Mouse (Mus musculus) limb, embryonic 12.5 days (tissue): ENCODE measurements around the gene Fam78a. TPM values are rescaled to one million over a fixed set of nuclear protein-coding genes. Genes with fewer than 3 reads are reported as not detected.

ENCODE experiments used
- ATAC-seq: fragments of 200-750 bp; cut with Nextera tagmentation; 2 replicates; pipeline ENCODE4 v1.8.0; 2017; ENCODE audit warnings: low read depth, moderate TSS enrichment; ENCODE audit not compliant: insufficient number of reproducible peaks, insufficient read depth, low FRiP score, low TSS enrichment
- H3K27ac ChIP-seq: fragments of 300-500 bp; sonication (generic); 2 replicates; pipeline ENCODE4 v1.5.1; 2016; ENCODE audit warnings: mild to moderate bottlenecking, moderate library complexity
- H3K27me3 ChIP-seq: fragments of 300-500 bp; sonication (generic); 2 replicates; pipeline ENCODE4 v1.6.1; 2016; ENCODE audit warnings: mild to moderate bottlenecking, moderate library complexity
- H3K36me3 ChIP-seq: fragments of 300-500 bp; sonication (generic); 2 replicates; pipeline ENCODE4 v1.6.1; 2016; ENCODE audit warnings: mild to moderate bottlenecking, moderate library complexity
- H3K4me1 ChIP-seq: fragments of 300-500 bp; sonication (generic); replicated peaks from 2 replicates; pipeline ENCODE4 v1.6.1; 2016
- H3K4me2 ChIP-seq: fragments of 300-500 bp; sonication (generic); 2 replicates; pipeline ENCODE4 v1.6.1; 2016; ENCODE audit warnings: mild to moderate bottlenecking, moderate library complexity
- H3K4me3 ChIP-seq: fragments of 300-500 bp; sonication (generic); replicated peaks from 2 replicates; pipeline ENCODE4 v1.5.1; 2016; ENCODE audit warnings: mild to moderate bottlenecking
- H3K9ac ChIP-seq: fragments of 300-500 bp; sonication (generic); replicated peaks from 2 replicates; pipeline ENCODE4 v1.6.1; 2016; ENCODE audit warnings: mild to moderate bottlenecking, moderate library complexity
- H3K9me3 ChIP-seq: fragments of 300-500 bp; sonication (generic); 2 replicates; pipeline ENCODE4 v1.6.1; 2016; ENCODE audit warnings: mild to moderate bottlenecking, moderate library complexity
- WGBS: fragments of 180-500 bp; shearing (Covaris S2); methylation state at CpG from one replicate; pipeline ENCODE4 v1.1.7; 2016; 5-methylcytosine and 5-hydroxymethylcytosine counted together
- polyA plus RNA-seq: library from polyadenylated mRNA; unstranded; fragments of >200 nt; fragmentation: Nextera tagmentation; extraction: Ambion mirVana; gene quantifications from 2 replicates; pipeline ENCODE4 v1.2.1, GENCODE M21; 2016

The Fam78a gene
- polyA plus RNA-seq, 1 experiment from 2014 or later, result 4.0 TPM

DNA sequence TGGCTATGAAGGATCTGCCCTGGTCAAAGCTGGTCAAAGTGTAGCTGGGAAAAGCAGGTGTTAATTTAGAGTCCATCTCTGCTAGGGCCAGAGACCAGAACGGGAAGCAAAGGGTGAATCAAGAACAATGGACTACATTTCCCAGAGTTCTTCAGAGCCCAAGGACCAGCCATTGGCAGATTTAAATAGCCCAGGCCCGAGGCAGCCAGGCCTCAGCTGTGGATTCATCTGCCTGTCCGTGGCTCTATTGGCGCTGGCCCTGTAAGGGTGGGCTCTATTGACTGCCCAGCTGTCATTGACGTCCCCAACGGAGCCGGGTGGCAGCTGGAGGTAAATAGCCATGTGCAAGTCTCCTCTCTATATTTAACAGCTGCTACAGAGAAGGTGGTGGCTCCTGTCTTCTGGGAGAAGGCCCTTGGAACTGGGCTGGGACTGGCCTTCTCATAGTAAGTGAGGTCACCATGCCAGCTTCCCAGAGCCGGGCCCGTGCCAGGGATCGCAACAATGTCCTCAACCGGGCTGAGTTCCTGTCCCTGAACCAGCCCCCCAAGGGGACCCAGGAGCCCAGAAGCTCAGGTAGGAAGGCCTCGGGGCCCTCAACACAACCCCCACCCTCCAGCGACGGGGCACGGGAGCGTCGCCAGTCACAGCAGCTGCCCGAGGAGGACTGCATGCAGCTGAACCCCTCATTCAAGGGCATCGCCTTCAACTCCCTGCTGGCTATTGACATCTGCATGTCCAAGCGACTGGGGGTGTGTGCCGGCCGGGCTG lies 10.9 kb upstream of the Fam78a start, which contains the start of gene Plpp7:
Gene Plpp7 (plus strand): TSS at position 178 of the 771 bp plus-strand sequence.
- peak; percentile 78 for ATAC-seq
- H3K9me3 ChIP-seq, result no peaks in the 10 kb centered on the region; the same call in 1 of the 2 replicates
- H3K27ac ChIP-seq, result no peak within 1 kb of the TSS
- peak within 1 kb of the TSS; percentile 51 for H3K9ac ChIP-seq
- H3K4me3 ChIP-seq, result peak within 1 kb of the TSS; percentile 35
- WGBS, result 60% methylated on average over 22 of the region's 22 CpGs
- H3K4me2 ChIP-seq, result peak within 1 kb of the TSS; percentile 54
- H3K4me1 ChIP-seq, result peaks cover 9% of the 10 kb centered on the region
- no peaks in the 10 kb centered on the region; the same call in 1 of the 2 replicates for H3K27me3 ChIP-seq
- no peaks in the 10 kb centered on the region for H3K36me3 ChIP-seq

DNA sequence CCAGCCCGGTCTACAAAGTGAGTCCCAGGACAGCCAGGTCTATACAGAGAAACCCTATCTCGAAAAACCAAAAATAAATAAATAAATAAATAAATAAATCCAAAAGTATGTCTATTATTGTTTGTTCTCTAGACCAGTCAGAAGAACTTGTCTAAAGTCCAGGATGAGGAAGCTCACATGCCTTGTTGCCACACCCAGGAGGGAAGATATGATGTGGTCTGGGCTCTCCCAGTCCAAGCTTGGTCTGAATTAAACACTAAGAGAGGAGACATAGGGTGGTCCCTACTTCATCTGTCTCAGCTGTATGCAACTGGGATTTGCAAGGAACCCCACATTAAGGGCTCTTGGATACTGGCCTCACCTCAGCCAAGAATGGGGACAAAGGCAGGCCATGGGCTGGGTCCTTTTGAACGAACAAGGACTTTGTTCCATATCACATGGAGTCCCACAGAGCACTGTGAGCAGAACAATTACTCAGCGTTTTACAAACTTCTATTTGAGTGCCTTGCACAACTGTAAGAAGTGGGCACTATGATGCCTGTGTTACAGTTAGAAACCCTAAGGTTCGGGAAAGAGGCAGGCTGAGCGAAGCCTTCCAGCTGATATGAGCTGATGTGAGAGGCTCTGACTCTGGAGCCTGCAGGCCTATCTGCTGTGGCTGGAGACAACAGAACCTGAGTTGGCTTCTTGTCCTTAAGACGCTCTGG lies 9.5 kb upstream of the Fam78a start:
- no peak overlapping the region for H3K4me2 ChIP-seq
- 86% methylated on average over 7 of the region's 7 CpGs for WGBS
- no peak overlapping the region for H3K4me3 ChIP-seq
- no peak overlapping the region for H3K9ac ChIP-seq
- ATAC-seq, result no peak
- H3K9me3 ChIP-seq, result no peaks in the 10 kb centered on the region; the same call in 1 of the 2 replicates
- H3K4me1 ChIP-seq, result peaks cover 12% of the 10 kb centered on the region
- H3K27me3 ChIP-seq, result peaks cover 6% of the 10 kb centered on the region
- no peaks in the 10 kb centered on the region for H3K36me3 ChIP-seq
- H3K27ac ChIP-seq, result no peak overlapping the region

DNA sequence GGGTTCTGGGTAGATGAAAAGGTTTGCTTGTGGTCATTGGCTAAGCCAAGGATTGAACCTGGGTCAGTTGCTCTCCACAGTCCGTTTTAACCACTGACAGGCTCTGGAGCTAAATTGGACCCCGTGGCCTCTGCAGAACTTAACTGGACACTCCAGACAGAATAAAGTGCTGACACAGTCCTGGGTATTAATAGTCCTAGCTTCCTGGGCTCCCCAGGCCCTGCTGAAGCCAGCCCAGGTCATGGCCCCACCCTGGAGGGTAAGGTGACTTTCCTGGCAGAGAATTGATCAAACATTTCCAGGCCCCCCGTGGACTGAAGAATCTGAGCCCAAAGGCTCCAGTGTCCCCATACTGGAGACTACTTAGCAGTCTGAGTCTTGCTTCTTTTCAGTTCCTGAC lies 7.3 kb upstream of the Fam78a start:
- Histone ChIP-seq H3K4me1 (peaks cover 24% of the 10 kb centered on the region), H3K27me3 (peaks cover 26% of the 10 kb centered on the region), H3K9ac (no peak overlapping the region), H3K4me2 (no peak overlapping the region), H3K4me3 (no peak overlapping the region), H3K9me3 (no peaks in the 10 kb centered on the region; the same call in 1 of the 2 replicates), H3K27ac (no peak overlapping the region), H3K36me3 (no peaks in the 10 kb centered on the region)
- 75% methylated on average over 3 of the region's 3 CpGs for WGBS
- ATAC-seq, result no peak

DNA sequence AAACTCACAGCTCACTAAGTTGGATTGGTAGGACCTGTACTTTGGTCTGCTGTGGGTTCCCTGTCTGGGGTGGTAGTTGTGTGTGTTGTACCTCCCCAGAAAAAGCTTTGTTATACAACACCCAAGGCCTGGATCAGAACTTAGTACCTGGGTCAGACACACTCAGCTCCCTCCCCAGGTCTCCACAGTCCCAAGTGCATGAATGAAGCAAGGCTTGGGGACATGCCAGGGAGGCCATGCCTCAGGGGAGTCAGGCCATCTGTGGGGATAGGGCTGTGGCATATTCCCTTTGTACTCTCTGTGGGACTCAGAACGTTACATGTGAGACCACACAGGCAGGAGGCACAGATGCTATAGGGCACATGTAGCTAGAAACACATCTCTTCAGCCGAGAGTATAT lies 5.5 kb upstream of the Fam78a start:
- Histone ChIP-seq H3K9me3 (no peaks in the 10 kb centered on the region; the same call in 1 of the 2 replicates), H3K9ac (no peak overlapping the region), H3K4me2 (no peak overlapping the region), H3K4me1 (peaks cover 14% of the 10 kb centered on the region), H3K36me3 (no peaks in the 10 kb centered on the region), H3K27me3 (peaks cover 44% of the 10 kb centered on the region), H3K27ac (no peak overlapping the region), H3K4me3 (no peak overlapping the region)
- WGBS, result 69% methylated on average over 2 of the region's 2 CpGs
- no peak for ATAC-seq

DNA sequence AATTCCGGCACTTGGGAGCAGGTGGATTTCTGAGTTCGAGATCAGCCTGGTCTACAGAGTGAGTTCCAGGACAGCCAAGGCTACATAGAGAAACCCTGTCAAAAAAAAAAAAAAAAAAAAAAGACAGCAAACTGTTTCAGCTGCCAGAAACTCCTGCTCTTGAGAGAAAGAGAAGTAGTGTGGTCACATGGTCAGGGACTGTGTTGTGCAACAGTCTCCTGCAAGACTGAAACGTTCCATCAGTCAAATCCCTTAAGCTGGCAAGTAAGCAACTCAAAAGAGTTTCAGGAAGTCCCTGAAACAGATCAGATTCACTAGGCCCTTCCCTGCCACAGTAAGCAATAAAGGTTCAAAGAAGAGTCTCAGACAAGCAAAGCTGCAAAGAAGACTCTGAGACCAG lies 4.9 kb upstream of the Fam78a start:
- peaks cover 14% of the 10 kb centered on the region for H3K4me1 ChIP-seq
- no peak overlapping the region for H3K27ac ChIP-seq
- H3K9me3 ChIP-seq, result no peaks in the 10 kb centered on the region; the same call in 1 of the 2 replicates
- H3K36me3 ChIP-seq, result no peaks in the 10 kb centered on the region
- no peak overlapping the region for H3K4me2 ChIP-seq
- no peak for ATAC-seq
- no peak overlapping the region for H3K4me3 ChIP-seq
- no peak overlapping the region for H3K9ac ChIP-seq
- H3K27me3 ChIP-seq, result peaks cover 49% of the 10 kb centered on the region
- WGBS, result 76% methylated on average over 3 of the region's 3 CpGs

DNA sequence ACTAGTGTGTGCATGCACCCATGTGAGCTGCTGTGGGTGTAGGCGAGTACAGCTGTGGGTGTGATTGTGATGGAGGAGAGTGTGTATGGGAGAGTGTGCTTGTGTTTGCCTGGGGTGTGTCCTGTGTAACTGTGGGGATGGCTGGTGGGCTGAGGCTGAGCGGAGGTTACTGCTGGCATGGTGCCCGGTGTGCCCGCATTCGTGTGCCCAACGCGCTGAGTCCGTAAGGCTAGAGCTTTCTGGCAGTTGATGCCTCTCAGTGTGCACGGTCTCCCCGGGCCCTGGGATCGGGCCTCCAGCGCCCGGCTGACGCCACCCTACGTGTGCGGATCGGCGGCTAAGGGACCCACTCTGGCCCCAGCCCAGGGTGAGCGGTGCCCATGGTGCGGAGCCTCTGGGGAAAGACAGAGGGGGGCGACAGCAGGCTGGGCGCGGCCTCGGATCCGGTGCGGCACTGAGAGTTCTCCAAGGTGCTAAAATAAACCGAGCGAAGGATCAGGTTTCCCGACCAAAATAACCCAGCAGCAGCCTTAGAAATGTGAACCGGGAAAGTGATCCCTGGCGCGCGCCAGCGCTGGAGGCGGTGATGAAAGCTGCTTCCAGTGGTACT lies 3.8 kb upstream of the Fam78a start:
- Histone ChIP-seq H3K4me1 (peaks cover 24% of the 10 kb centered on the region), H3K9ac (0 out of 2 replicates have a peak overlapping the region, but pooled peaks have one; percentile 42), H3K36me3 (no peaks in the 10 kb centered on the region), H3K4me2 (peak overlapping the region; percentile 65), H3K27me3 (peaks cover 60% of the 10 kb centered on the region), H3K4me3 (peak overlapping the region; percentile 34), H3K9me3 (no peaks in the 10 kb centered on the region; the same call in 1 of the 2 replicates), H3K27ac (no peak overlapping the region)
- ATAC-seq, result peak; percentile 22
- 6% methylated on average over 35 of the region's 35 CpGs for WGBS

DNA sequence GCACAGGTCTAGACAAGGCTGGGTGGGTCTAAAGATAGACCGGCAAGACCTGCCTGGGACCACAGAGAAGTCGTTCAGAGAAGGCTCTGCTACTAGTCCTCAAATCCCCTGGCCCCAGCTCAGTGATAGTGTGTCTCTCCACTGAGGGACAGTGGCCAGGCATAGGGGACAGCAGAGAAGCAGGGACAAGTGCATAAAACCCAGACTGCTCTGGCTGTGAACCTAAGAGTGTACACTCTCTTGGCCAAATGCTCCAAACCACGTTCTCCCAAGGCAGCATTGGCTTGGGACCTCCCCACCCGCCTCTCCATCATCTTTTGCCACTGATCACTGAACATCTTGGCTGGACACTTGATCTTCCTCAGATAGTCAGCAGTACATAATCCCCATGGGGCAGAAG lies 2.9 kb upstream of the Fam78a start:
- ATAC-seq, result no peak
- H3K4me1 ChIP-seq, result peaks cover 31% of the 10 kb centered on the region
- H3K9me3 ChIP-seq, result no peaks in the 10 kb centered on the region; the same call in 1 of the 2 replicates
- no peak overlapping the region for H3K9ac ChIP-seq
- H3K27me3 ChIP-seq, result peaks cover 69% of the 10 kb centered on the region
- WGBS, result 52% methylated on average over 4 of the region's 4 CpGs
- no peak overlapping the region for H3K4me2 ChIP-seq
- H3K4me3 ChIP-seq, result no peak overlapping the region
- no peak overlapping the region for H3K27ac ChIP-seq
- H3K36me3 ChIP-seq, result no peaks in the 10 kb centered on the region

DNA sequence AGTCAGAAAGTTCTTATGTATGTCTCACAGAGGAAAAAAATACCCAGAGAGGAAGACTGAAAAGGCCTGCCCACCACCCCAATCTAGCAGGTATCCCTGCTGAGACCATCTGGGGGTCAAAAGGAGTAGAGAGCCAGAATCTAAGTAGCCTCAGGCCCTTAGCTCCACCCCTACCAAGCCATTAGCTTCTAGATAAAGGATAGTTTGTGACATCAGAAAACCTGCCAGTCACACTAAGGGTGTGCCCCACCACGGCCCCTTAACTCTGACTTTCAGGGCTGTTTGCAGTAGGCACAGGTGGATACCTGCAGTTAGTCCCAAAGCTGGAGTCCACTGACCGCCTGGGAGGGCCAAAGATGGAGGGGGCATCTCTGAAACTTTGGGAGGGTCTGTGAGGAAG lies 574 bp upstream of the Fam78a start:
- no peak overlapping the region for H3K27ac ChIP-seq
- peaks cover 35% of the 10 kb centered on the region for H3K4me1 ChIP-seq
- peaks cover 80% of the 10 kb centered on the region for H3K27me3 ChIP-seq
- H3K9me3 ChIP-seq, result no peaks in the 10 kb centered on the region
- no peak for ATAC-seq
- H3K4me3 ChIP-seq, result no peak overlapping the region
- H3K36me3 ChIP-seq, result no peaks in the 10 kb centered on the region
- WGBS, result 66% methylated on average over 2 of the region's 2 CpGs
- H3K9ac ChIP-seq, result no peak overlapping the region
- no peak overlapping the region for H3K4me2 ChIP-seq

DNA sequence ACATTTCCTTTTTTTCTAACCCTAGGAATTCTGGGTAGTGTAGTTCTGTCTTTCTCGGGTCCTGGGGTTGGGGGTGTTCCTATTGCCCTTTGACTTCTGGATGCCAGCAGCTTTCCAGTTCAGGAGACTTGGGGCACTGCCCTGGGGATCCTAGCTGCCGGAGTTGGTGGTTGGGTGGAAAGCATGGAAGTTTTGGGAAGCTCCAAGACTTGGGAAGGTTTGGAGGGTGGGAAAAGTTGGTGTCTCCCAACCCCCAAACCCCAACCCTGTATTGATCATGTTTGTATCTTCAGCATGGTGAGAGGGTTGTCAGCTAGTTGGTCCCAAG lies 179 bp upstream of the Fam78a start:
- Histone ChIP-seq H3K9me3 (no peaks in the 10 kb centered on the region), H3K4me1 (peaks cover 35% of the 10 kb centered on the region), H3K9ac (no peak overlapping the region), H3K4me3 (peak overlapping the region; percentile 65), H3K27me3 (peaks cover 77% of the 10 kb centered on the region), H3K36me3 (no peaks in the 10 kb centered on the region), H3K27ac (no peak overlapping the region), H3K4me2 (peak overlapping the region; percentile 99)
- ATAC-seq, result no peak
- WGBS, result 18% methylated on average over 2 of the region's 2 CpGs

DNA sequence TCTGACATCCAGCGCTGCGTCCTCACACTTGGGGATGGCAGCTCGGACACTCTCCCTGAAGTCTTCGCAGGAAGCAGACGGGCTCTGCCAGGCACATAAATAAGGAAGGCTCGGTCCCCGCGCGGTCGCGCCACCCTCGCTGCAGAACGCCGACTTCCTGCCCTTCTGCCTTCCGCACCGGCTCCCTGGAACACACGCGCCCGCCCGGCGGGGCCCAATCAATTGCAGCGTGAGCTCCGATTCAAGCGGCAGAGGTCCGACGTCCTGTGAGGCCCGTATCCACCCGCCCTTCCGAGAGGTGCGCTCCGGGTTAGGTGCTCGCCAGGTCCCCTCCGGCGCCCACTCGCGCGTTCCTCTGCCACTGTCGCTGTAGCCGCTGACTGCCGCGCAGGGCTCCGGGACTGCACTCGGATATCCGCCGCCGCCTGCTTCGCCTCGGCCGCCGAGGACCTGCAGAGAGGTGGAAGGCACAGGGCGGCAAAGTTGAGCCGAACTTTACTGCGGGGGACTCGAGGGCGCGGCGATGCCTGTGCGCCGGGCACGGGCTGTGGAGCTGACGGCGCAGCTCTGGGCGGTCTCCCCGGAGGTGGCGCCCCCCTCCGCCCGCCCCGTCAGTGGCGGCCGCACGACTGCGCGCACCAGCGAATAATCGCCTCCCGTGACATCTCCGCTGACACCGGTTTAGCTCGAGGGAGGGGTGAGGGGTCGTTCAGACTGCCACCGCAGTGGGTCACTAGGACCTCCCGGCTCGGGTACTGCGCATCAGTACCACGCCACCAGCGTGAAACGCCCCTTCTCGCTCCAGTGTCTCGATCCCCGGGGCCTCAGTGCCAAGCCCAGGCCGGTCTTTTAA lies 1.3 kb downstream of the Fam78a start:
- peaks cover 71% of the 10 kb centered on the region for H3K27me3 ChIP-seq

More for the DNA sequence above, 1.3 kb downstream of the Fam78a start:
- Histone ChIP-seq H3K4me2 (peak overlapping the region; percentile 99), H3K9me3 (no peaks in the 10 kb centered on the region), H3K4me3 (peak overlapping the region; percentile 65), H3K27ac (no peak overlapping the region), H3K4me1 (peaks cover 25% of the 10 kb centered on the region), H3K36me3 (no peaks in the 10 kb centered on the region), H3K9ac (peak overlapping the region; percentile 62)
- WGBS, result under 1% methylated on average over 91 of the region's 91 CpGs
- no peak for ATAC-seq
